Mouse (Mus musculus) lung, adult 2 months (tissue): ENCODE measurements around the gene Zfp691. TPM values are rescaled to one million over a fixed set of nuclear protein-coding genes. Genes with fewer than 3 reads are reported as not detected.

Source experiments
- DNase-seq: peaks from one replicate; pipeline ENCODE4 v3.0.0; 2022
- H3K4me1 ChIP-seq: fragments of 200-500 bp; 2 replicates; pipeline ENCODE4 v1.6.1; 2011; ENCODE audit warnings: low read length; ENCODE audit not compliant: control insufficient read depth, insufficient read depth
- H3K4me3 ChIP-seq: fragments of 200-500 bp; replicated peaks from 2 replicates; pipeline ENCODE3; 2011; ENCODE audit warnings: low read depth, mild to moderate bottlenecking, control low read depth, low read length; ENCODE audit errors: extremely low read depth
- CTCF ChIP-seq: fragments of 200-500 bp; IDR thresholded peaks from 2 replicates; pipeline ENCODE4 v1.5.1; 2011; ENCODE audit warnings: mild to moderate bottlenecking, low read length, control low read depth; ENCODE audit not compliant: insufficient read depth
- POLR2A ChIP-seq: fragments of 200-500 bp; IDR thresholded peaks from 2 replicates; pipeline ENCODE4 v1.6.1; 2011; ENCODE audit warnings: low read depth, mild to moderate bottlenecking, control low read depth, low read length, borderline replicate concordance; ENCODE audit errors: extremely low read depth
- WGBS: fragments of 180-500 bp; shearing (Covaris S2); methylation state at CpG from one replicate; pipeline ENCODE4 v1.1.7; 2018; 5-methylcytosine and 5-hydroxymethylcytosine counted together
- polyA plus RNA-seq: library from polyadenylated mRNA; depleted of rRNA; stranded (reverse); fragments of >200 nt; gene quantifications from 2 replicates; pipeline ENCODE4 v1.2.3, GENCODE M21; 2012; rRNA removed

Gene Zfp691
- polyA plus RNA-seq, 1 experiment = 8.9 TPM

DNA sequence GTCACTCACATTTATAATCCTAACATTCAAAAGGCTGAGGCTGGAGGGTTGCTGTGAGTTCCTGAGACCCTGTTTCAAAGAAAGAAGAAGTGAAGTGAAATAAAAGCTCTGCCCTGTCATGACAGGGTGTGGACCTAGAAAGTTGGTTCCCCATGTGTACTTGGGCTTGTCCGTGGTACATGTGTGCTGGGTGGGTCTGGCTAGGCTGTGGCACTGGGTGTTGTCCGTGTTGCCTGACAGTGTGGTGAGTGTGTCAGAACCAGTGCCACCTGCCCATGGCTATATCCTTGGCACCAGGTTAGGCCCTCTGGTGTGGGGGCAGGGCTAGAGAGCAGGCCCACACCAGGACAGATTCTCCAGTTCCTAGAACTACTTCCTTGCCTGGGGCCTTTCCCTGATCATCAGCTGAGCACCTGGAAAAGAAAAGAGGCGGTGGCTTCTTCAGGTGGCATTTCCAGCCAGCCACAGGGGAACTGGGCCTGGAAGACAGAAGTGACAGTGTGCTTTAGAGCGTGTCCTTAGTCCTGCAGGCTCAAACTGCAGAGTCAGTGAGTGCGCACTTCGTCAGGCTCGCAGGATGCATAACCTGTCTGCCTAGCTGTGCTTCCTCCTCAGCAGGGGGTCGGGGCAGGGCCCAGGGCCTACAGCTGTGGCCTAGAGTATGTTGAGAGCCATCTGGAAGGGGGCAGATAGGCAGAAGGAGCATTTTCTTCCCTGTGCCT is 42.6 kb downstream of the Zfp691 start:
- H3K4me1 ChIP-seq = no peaks in the 10 kb centered on the region
- no peak overlapping the region for H3K4me3 ChIP-seq
- no peak for DNase-seq
- 78% methylated on average over 8 of the region's 8 CpGs for WGBS
- TF ChIP-seq POLR2A (no peak), CTCF (no peak)

DNA sequence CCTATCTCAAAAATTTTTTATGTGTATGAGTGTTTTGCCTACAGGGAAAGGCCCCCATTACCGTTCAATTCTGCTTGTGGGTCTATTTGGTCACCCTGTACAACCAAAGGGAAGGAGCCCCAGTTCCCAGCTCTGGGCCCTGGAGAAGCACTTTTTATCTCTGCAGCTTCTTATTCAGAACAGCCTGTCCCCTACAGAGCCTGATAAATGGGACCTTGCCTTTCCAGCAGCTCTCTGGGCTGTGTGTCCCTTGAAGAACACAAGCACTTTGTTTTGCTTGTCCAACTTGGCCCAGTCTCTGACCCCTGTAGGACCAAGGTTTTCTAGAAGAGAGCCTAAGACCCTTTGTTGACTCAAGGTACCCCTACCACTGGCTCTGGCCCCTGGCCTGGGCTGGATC is 44.9 kb downstream of the Zfp691 start:
- TF ChIP-seq CTCF (no peak), POLR2A (no peak)
- 87% methylated on average over 1 of the region's 1 CpGs for WGBS
- DNase-seq = no peak
- H3K4me1 ChIP-seq = peaks cover 5% of the 10 kb centered on the region; the same call in 1 of the 2 replicates
- no peak overlapping the region for H3K4me3 ChIP-seq

GRCm38 (mm10) chr4:119128547-119128946 is 45.4 kb downstream of the Zfp691 start:
- 76% methylated on average over 7 of the region's 7 CpGs for WGBS
- TF ChIP-seq POLR2A = no peak
- TF ChIP-seq CTCF = no peak
- no peak overlapping the region for H3K4me3 ChIP-seq
- H3K4me1 ChIP-seq = peaks cover 5% of the 10 kb centered on the region; the same call in 1 of the 2 replicates
- no peak for DNase-seq

DNA sequence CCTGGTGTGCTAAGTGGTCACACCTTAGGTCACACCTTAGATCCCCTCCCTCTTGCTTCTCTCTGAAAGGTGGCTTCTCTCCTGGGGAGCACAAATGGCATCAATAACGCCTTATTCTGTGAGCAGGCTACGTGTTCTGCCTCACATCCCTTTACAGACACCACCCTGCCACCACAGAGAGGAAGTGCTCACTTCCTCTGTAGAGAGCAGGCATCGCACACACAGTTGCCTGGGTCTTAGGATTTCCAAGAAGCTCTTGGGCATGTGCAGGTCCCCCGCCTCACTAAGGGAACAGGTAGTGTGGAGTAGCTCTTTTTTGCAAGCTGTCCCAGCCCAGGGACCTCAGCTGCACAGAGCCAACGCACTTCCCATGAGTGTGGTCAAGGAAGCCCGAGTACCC is 46.8 kb downstream of the Zfp691 start:
- TF ChIP-seq CTCF = no peak
- TF ChIP-seq POLR2A = no peak
- 51% methylated on average over 6 of the region's 6 CpGs for WGBS

GRCm38 (mm10) chr4:119125577-119126270 is 48.3 kb downstream of the Zfp691 start:
- 56% methylated on average over 9 of the region's 9 CpGs for WGBS
- Histone ChIP-seq H3K4me1 (peaks cover 5% of the 10 kb centered on the region; the same call in 1 of the 2 replicates), H3K4me3 (no peak overlapping the region)
- DNase-seq = no peak
- TF ChIP-seq POLR2A (no peak), CTCF (no peak)

More for the DNA sequence above, 46.8 kb downstream of the Zfp691 start:
- DNase-seq = no peak
- Histone ChIP-seq H3K4me3 (no peak overlapping the region), H3K4me1 (peaks cover 5% of the 10 kb centered on the region; the same call in 1 of the 2 replicates)

DNA sequence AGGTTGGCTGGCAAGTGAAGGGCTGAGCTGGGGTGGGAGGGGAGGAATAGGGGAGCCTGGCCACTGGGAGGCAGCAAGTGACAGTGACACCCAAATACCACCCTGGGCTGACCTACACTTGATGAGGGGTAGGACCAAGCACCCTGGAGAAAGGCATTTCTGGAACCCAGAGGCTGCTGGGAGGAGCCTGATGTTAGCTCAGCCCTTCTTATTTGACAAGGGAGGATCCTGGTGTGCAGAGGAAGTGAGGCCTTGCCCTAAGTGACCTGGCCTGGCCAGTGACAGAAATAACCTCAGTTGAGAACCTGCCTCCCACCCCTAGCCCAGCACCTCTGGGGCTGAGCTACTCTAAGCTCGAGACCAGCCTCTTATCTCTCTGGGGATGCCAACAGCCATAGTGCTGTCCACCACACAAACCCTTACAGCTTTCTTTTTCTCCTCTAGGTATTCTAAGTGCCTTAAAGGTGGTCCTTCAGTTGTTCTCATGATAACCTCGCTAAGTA is 49.2 kb downstream of the Zfp691 start:
- TF ChIP-seq POLR2A = no peak
- TF ChIP-seq CTCF = no peak
- DNase-seq = no peak
- Histone ChIP-seq H3K4me1 (peaks cover 5% of the 10 kb centered on the region; the same call in 1 of the 2 replicates), H3K4me3 (no peak overlapping the region)
- 56% methylated on average over 2 of the region's 2 CpGs for WGBS

DNA sequence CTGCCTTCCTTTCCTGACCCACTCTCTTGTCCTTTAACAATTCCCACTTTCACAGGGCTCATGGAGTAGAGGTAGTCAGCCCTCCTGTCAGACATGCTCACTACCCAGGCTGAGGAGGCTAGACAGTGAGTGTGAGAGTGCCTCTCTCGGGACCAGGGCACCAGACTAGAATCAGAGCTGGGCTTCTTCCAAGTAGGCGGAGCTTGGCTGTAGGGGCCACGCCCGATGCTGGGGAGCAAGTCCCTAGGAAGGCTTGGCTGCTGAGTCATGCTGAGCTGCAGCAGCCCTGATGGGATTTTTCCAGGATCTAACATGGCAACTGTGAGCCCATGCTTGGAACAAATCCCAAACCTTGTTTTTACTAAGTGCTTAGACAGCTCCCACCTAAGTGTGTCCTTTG is 52.7 kb downstream of the Zfp691 start:
- H3K4me3 ChIP-seq = no peak overlapping the region
- no peak for TF ChIP-seq CTCF
- TF ChIP-seq POLR2A = no peak
- peak; percentile 70 for DNase-seq
- H3K4me1 ChIP-seq = peaks cover 9% of the 10 kb centered on the region; the same call in 1 of the 2 replicates
- WGBS = 37% methylated on average over 4 of the region's 4 CpGs

DNA sequence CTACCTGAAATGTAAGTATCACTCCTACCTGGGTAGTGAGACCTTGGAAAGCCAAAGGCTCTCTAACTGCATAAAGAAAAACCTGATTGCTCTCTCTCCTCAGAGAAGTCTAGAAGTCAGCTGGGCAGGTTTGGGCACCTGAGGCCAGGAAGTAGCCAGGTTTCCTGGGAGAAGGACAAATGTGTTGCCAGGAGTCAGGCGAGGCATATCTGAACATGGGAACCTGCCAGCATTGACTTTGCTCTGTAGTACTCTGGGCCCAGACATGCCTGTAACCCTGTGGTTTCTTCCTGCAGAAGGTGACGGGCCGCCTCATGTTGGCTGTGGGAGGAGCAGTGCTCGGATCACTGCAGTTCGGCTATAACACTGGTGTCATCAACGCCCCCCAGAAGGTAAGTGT is 53.9 kb downstream of the Zfp691 start:
- DNase-seq = no peak
- Histone ChIP-seq H3K4me1 (peaks cover 9% of the 10 kb centered on the region; the same call in 1 of the 2 replicates), H3K4me3 (no peak overlapping the region)
- WGBS = 88% methylated on average over 6 of the region's 6 CpGs
- TF ChIP-seq POLR2A = no peak
- TF ChIP-seq CTCF = no peak

Other genes starting within 250 kb of the Zfp691 start
- not detected in 2 replicates for gene Olfr1328, start 235.6 kb downstream of the Zfp691 start, polyA plus RNA-seq
- not detected in 2 replicates for gene Lao1, start 212.6 kb downstream of the Zfp691 start, polyA plus RNA-seq
- gene Slc2a1, start 65.5 kb downstream of the Zfp691 start, polyA plus RNA-seq = 32.0 and 39.0 TPM in 2 replicates
- 0.06 and 0.66 TPM in 2 replicates for gene Ermap, start 15.8 kb upstream of the Zfp691 start, polyA plus RNA-seq
- 18.1 and 24.0 TPM in 2 replicates for gene Svbp, start 21.1 kb upstream of the Zfp691 start, polyA plus RNA-seq
- 0.25 and 0.28 TPM in 2 replicates for gene Tmem269, start 44.0 kb upstream of the Zfp691 start, polyA plus RNA-seq
- 3.4 and 6.5 TPM in 2 replicates for gene AU022252, start 58.5 kb upstream of the Zfp691 start, polyA plus RNA-seq
- gene P3h1, start 58.7 kb upstream of the Zfp691 start, polyA plus RNA-seq = 22.4 and 24.0 TPM in 2 replicates
- 1.2 TPM in 2 replicates for gene Cldn19, start 81.2 kb upstream of the Zfp691 start, polyA plus RNA-seq
- 158 and 195 TPM in 2 replicates for gene Ybx1, start 120.4 kb upstream of the Zfp691 start, polyA plus RNA-seq
- 3.2 and 5.3 TPM in 2 replicates for gene Ppih, start 146.4 kb upstream of the Zfp691 start, polyA plus RNA-seq
- 3.4 and 4.2 TPM in 2 replicates for gene Ccdc30, start 241.3 kb upstream of the Zfp691 start, polyA plus RNA-seq
- gene Ppcs, start 248.2 kb upstream of the Zfp691 start, polyA plus RNA-seq = 9.3 and 9.9 TPM in 2 replicates
- gene Zmynd12, start 248.6 kb upstream of the Zfp691 start, polyA plus RNA-seq = 5.8 and 6.4 TPM in 2 replicates